Mouse (Mus musculus): ENCODE results near the gene 9430038I01Rik.

DNA sequence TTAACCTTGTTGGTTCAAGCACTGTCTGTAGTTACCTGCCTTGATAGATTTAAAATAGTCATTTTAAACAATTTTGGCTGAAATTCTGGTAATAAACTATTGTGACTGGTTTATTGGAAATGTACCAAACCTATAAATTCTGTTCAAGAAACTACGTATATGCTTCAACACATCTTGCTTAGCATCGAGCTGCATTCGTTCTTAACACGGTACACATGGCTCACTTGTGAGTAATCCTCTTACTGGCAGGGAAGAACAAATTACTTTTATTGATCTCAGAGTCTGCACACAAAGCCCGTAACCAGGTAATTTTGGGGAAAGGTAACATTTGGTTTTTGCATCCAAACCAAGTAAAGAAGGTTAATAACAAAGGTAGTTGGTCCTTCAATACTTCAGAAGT is 22.7 kb downstream of the 9430038I01Rik start:
- TF ChIP-seq CTCF (IDR thresholded peaks at IDR 0.05; ENCODE audit: extremely low read depth, insufficient read length, insufficient replicate concordance, low read depth, low read length) (no peak), POLR2A (IDR thresholded peaks at IDR 0.05; ENCODE audit: low read depth, low read length) (no peak)

All from small intestine, adult 2 months (tissue).